Mouse (Mus musculus): ENCODE measurements at regions not wholly inside any gene's neighbourhood (a gene's known extent, or its start where the extent isn't known, plus 50 kb on each side); places are given as distances from the start of the nearest gene placed in this dataset.

- peaks cover 31% of the 10 kb centered on the region for H3K4me1 ChIP-seq (replicated peaks)
- H3K9me3 ChIP-seq = no peaks in the 10 kb centered on the region
- ATAC-seq (ENCODE audit: insufficient number of reproducible peaks, insufficient read depth, low FRiP score, low TSS enrichment, low read depth) = no peak
- H3K9ac ChIP-seq (replicated peaks) = no peak overlapping the region
- no peaks in the 10 kb centered on the region for H3K27me3 ChIP-seq
- no peak overlapping the region for H3K4me3 ChIP-seq (replicated peaks)
- 0 out of 2 replicates have a peak overlapping the region, but pooled peaks have one; percentile 54 for H3K27ac ChIP-seq
- no peak overlapping the region for H3K4me2 ChIP-seq
- WGBS = 60% methylated on average over 3 of the region's 3 CpGs
- no peaks in the 10 kb centered on the region for H3K36me3 ChIP-seq
These were observed 283.3 kb upstream of the Prickle1 start for GRCm38 (mm10) chr15:93879006-93879405.

- Histone ChIP-seq H3K27me3 (no peaks in the 10 kb centered on the region), H3K9ac (replicated peaks) (no peak overlapping the region), H3K4me3 (replicated peaks) (no peak overlapping the region), H3K4me1 (replicated peaks) (peaks cover 31% of the 10 kb centered on the region), H3K36me3 (no peaks in the 10 kb centered on the region), H3K4me2 (no peak overlapping the region), H3K27ac (no peak overlapping the region), H3K9me3 (no peaks in the 10 kb centered on the region)
- no peak for ATAC-seq (ENCODE audit: insufficient number of reproducible peaks, insufficient read depth, low FRiP score, low TSS enrichment, low read depth)
- 76% methylated on average over 10 of the region's 10 CpGs for WGBS
These were observed 280.6 kb upstream of the Prickle1 start for GRCm38 (mm10) chr15:93876335-93876734.

DNA sequence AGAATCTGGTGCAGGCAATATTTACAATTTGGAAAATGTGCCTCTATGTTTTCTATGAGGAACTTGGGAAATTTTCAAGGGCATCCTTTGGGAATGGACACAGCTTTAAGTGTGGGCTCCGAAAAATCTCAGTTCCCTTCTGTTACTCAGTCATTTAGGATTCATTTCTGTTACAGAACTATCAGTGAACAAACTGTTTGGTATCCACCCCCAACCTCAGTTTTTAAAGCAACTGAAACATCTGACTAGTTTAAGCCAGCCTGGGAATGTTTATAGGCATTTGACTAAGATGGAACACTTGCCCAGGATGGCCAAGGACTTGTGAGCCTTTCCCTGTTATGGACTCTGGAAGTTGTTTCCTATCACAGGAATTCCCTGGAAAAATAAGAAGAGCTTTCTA is 280.0 kb upstream of the Prickle1 start:
- Histone ChIP-seq H3K9me3 (no peaks in the 10 kb centered on the region), H3K27ac (no peak overlapping the region), H3K4me1 (replicated peaks) (peaks cover 31% of the 10 kb centered on the region), H3K27me3 (no peaks in the 10 kb centered on the region), H3K36me3 (no peaks in the 10 kb centered on the region), H3K4me2 (no peak overlapping the region), H3K4me3 (replicated peaks) (no peak overlapping the region), H3K9ac (replicated peaks) (no peak overlapping the region)
- WGBS = 92% methylated on average over 1 of the region's 1 CpGs
- no peak for ATAC-seq (ENCODE audit: insufficient number of reproducible peaks, insufficient read depth, low FRiP score, low TSS enrichment, low read depth)

DNA sequence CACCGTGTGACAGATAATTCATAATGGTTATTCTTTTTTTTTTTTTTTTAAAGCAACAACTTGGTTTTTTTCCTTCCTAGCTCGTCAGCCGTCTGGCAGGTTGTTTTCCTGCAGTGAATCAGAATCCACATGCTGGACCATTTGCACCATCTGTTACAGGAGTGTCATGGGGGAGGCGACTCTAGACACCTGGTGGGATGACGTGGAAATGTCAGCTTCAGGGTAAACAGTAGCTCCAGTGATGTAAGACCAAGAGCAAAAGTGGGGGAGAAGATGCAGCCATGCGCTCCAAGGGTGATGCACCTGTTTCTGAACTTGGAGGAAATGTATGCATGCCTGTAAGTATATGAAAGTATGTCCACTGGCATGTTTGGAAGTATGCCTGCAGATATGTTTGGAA is 278.5 kb upstream of the Prickle1 start:
- H3K9ac ChIP-seq (replicated peaks) = no peak overlapping the region
- no peaks in the 10 kb centered on the region for H3K9me3 ChIP-seq
- no peaks in the 10 kb centered on the region for H3K36me3 ChIP-seq
- 74% methylated on average over 6 of the region's 6 CpGs for WGBS
- no peak overlapping the region for H3K27ac ChIP-seq
- H3K4me2 ChIP-seq = no peak overlapping the region
- no peaks in the 10 kb centered on the region for H3K27me3 ChIP-seq
- no peak for ATAC-seq (ENCODE audit: insufficient number of reproducible peaks, insufficient read depth, low FRiP score, low TSS enrichment, low read depth)
- peaks cover 24% of the 10 kb centered on the region for H3K4me1 ChIP-seq (replicated peaks)
- H3K4me3 ChIP-seq (replicated peaks) = no peak overlapping the region

- Histone ChIP-seq H3K27ac (peak overlapping the region; percentile 46), H3K4me3 (replicated peaks) (no peak overlapping the region), H3K4me1 (replicated peaks) (peaks cover 19% of the 10 kb centered on the region), H3K27me3 (no peaks in the 10 kb centered on the region), H3K9me3 (no peaks in the 10 kb centered on the region; the same call in 1 of the 2 replicates), H3K4me2 (peak overlapping the region; percentile 25), H3K36me3 (no peaks in the 10 kb centered on the region), H3K9ac (replicated peaks) (no peak overlapping the region)
- WGBS = 35% methylated on average over 12 of the region's 12 CpGs
- ATAC-seq (ENCODE audit: insufficient number of reproducible peaks, insufficient read depth, low FRiP score, low TSS enrichment, low read depth) = no peak
These were observed 261.7 kb upstream of the Prickle1 start for GRCm38 (mm10) chr15:93857336-93857901.

GRCm38 (mm10) chr15:93853221-93853620 is 257.5 kb upstream of the Prickle1 start:
- H3K4me2 ChIP-seq = no peak overlapping the region
- 66% methylated on average over 3 of the region's 3 CpGs for WGBS
- H3K27ac ChIP-seq = no peak overlapping the region

GRCm38 (mm10) chr15:93852126-93852525 is 256.4 kb upstream of the Prickle1 start:
- 97% methylated on average over 4 of the region's 4 CpGs for WGBS
- ATAC-seq (ENCODE audit: insufficient number of reproducible peaks, insufficient read depth, low FRiP score, low TSS enrichment, low read depth) = no peak
- no peaks in the 10 kb centered on the region for H3K36me3 ChIP-seq
- H3K9me3 ChIP-seq = no peaks in the 10 kb centered on the region; the same call in 1 of the 2 replicates
- H3K9ac ChIP-seq (replicated peaks) = no peak overlapping the region
- H3K4me3 ChIP-seq (replicated peaks) = no peak overlapping the region
- peaks cover 10% of the 10 kb centered on the region for H3K4me1 ChIP-seq (replicated peaks)
- no peak overlapping the region for H3K4me2 ChIP-seq
- no peak overlapping the region for H3K27ac ChIP-seq
- no peaks in the 10 kb centered on the region for H3K27me3 ChIP-seq

More at GRCm38 (mm10) chr15:93853221-93853620, 257.5 kb upstream of the Prickle1 start:
- no peaks in the 10 kb centered on the region for H3K36me3 ChIP-seq
- peaks cover 21% of the 10 kb centered on the region for H3K4me1 ChIP-seq (replicated peaks)
- no peak overlapping the region for H3K9ac ChIP-seq (replicated peaks)
- H3K27me3 ChIP-seq = no peaks in the 10 kb centered on the region
- no peaks in the 10 kb centered on the region; the same call in 1 of the 2 replicates for H3K9me3 ChIP-seq
- H3K4me3 ChIP-seq (replicated peaks) = no peak overlapping the region
- ATAC-seq (ENCODE audit: insufficient number of reproducible peaks, insufficient read depth, low FRiP score, low TSS enrichment, low read depth) = no peak

DNA sequence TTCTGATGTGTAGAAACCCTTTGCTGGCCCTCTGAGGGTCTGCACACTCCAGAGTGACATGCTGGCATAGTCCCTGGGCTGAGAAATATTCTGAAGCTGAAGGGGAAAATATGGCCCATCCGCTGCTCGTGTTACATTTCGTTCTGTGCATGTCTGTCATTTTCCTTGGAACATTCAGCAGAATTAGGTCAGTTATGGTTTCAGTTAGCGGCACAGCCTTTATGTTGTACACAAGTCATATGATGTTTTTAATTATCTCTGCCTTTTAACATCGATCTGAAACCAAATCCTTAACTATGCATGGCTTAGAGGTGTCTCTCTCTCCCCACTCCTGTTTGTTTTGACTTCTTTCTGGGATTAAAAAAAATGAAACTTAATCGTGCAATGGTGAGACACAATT is 254.7 kb upstream of the Prickle1 start:
- no peak for ATAC-seq (ENCODE audit: insufficient number of reproducible peaks, insufficient read depth, low FRiP score, low TSS enrichment, low read depth)
- no peak overlapping the region for H3K4me2 ChIP-seq
- no peaks in the 10 kb centered on the region for H3K27me3 ChIP-seq
- 34% methylated on average over 6 of the region's 6 CpGs for WGBS
- no peak overlapping the region for H3K27ac ChIP-seq
- H3K9me3 ChIP-seq = no peaks in the 10 kb centered on the region; the same call in 1 of the 2 replicates
- H3K4me3 ChIP-seq (replicated peaks) = no peak overlapping the region
- H3K4me1 ChIP-seq (replicated peaks) = peaks cover 12% of the 10 kb centered on the region; the same call in 1 of the 2 replicates
- H3K9ac ChIP-seq (replicated peaks) = no peak overlapping the region
- no peaks in the 10 kb centered on the region for H3K36me3 ChIP-seq

DNA sequence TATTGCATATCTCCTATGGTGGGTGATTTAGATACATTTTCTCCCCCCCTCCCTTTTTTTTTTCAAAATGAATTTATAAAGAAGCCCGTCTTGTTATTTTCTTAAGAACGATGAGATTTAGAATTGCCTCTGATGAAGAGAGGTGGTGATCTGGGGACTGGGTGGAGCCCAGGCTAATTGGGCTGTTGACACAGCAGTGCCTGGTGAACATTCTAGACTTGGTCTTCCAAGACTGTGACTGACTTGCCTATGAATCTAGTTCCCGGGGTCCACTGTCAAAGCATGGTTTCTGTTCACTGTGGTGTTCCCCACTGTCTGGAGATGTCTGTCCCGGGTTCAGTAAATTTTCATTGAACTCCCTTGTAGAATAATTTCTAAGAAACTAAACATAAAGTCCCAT is 253.1 kb upstream of the Prickle1 start:
- Histone ChIP-seq H3K27me3 (no peaks in the 10 kb centered on the region), H3K9ac (replicated peaks) (no peak overlapping the region), H3K36me3 (no peaks in the 10 kb centered on the region), H3K27ac (no peak overlapping the region), H3K4me1 (replicated peaks) (peaks cover 12% of the 10 kb centered on the region; the same call in 1 of the 2 replicates), H3K9me3 (no peaks in the 10 kb centered on the region), H3K4me3 (replicated peaks) (no peak overlapping the region), H3K4me2 (no peak overlapping the region)
- 78% methylated on average over 4 of the region's 4 CpGs for WGBS
- ATAC-seq (ENCODE audit: insufficient number of reproducible peaks, insufficient read depth, low FRiP score, low TSS enrichment, low read depth) = no peak

DNA sequence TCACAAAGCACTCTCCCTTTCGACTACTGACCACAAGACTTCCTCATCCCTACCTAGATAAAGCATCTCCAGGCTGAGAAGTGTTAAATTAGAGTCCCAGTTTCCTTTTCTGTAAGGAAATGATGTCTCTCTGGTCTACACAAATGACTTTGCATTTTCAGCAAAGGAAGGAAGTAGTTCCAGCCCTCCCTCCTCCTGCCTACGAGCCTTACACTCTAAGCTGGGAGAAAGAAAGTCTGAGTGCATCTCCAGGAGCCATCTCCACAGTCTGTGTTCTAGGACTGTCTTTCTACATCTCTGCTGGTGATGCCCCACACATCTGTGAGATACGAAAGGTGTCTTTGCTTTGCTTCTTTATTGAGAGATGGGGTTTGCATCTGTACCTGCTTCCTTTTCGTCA is 251.1 kb upstream of the Prickle1 start:
- H3K4me3 ChIP-seq (replicated peaks) = no peak overlapping the region
- ATAC-seq (ENCODE audit: insufficient number of reproducible peaks, insufficient read depth, low FRiP score, low TSS enrichment, low read depth) = no peak
- no peak overlapping the region for H3K4me2 ChIP-seq
- WGBS = 93% methylated on average over 4 of the region's 4 CpGs
- no peaks in the 10 kb centered on the region for H3K27me3 ChIP-seq
- peaks cover 12% of the 10 kb centered on the region; the same call in 1 of the 2 replicates for H3K4me1 ChIP-seq (replicated peaks)
- no peaks in the 10 kb centered on the region; the same call in 1 of the 2 replicates for H3K9me3 ChIP-seq
- H3K27ac ChIP-seq = no peak overlapping the region
- no peak overlapping the region for H3K9ac ChIP-seq (replicated peaks)
- H3K36me3 ChIP-seq = no peaks in the 10 kb centered on the region

DNA sequence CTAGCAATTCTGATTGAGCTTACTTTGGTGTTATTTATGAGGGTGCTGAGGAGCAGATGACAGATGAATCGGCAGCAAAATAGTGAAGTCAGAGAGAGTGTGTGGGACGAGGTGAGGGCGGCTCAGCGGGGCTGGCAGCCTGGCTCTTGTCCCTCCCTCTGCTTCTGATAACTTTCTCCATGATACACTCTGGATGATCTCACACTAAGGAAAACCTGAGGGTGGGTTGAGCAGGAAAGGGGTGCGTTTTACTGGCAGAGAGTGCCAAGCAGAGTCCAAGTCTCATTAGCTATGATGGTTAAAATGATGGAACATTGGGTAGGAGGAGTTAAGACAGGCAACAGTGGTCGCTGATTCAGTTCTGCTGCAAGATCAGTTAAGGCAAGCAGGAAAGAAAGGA is 250.1 kb upstream of the Prickle1 start:
- Histone ChIP-seq H3K4me3 (replicated peaks) (no peak overlapping the region), H3K27ac (no peak overlapping the region), H3K9ac (replicated peaks) (no peak overlapping the region), H3K4me2 (no peak overlapping the region), H3K9me3 (no peaks in the 10 kb centered on the region; the same call in 1 of the 2 replicates), H3K36me3 (no peaks in the 10 kb centered on the region), H3K4me1 (replicated peaks) (0 out of 2 replicates have a peak, but pooled peaks cover 8% of the 10 kb centered on the region), H3K27me3 (no peaks in the 10 kb centered on the region)
- 51% methylated on average over 6 of the region's 6 CpGs for WGBS
- no peak for ATAC-seq (ENCODE audit: insufficient number of reproducible peaks, insufficient read depth, low FRiP score, low TSS enrichment, low read depth)

DNA sequence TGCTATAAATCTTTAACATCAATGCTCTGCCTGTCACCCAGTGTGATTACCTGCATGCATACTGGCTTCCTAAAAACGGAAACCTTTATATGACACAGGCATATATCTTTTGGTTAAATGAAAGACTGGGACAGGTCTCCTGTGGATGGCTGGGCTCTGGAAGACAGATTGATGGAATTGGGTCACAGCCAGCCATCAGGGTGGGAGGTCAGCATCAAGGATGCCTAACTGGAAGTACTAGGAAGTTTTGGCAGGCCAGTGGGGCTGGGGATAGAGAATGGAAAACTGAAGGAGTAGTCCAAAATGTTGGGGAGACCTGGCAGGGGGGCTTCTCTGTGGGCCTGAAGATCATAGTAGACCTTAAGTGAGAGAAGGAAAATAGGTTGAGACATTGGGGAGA is 237.3 kb upstream of the Prickle1 start:
- Histone ChIP-seq H3K36me3 (no peaks in the 10 kb centered on the region), H3K4me1 (replicated peaks) (peaks cover 5% of the 10 kb centered on the region; the same call in 1 of the 2 replicates), H3K4me2 (no peak overlapping the region), H3K9ac (replicated peaks) (no peak overlapping the region), H3K27me3 (no peaks in the 10 kb centered on the region), H3K9me3 (no peaks in the 10 kb centered on the region), H3K27ac (no peak overlapping the region), H3K4me3 (replicated peaks) (no peak overlapping the region)
- no peak for ATAC-seq (ENCODE audit: insufficient number of reproducible peaks, insufficient read depth, low FRiP score, low TSS enrichment, low read depth)
- 35% methylated on average over 1 of the region's 1 CpGs for WGBS

All from limb, embryonic 12.5 days (tissue).